Mouse (Mus musculus) heart, embryonic 13.5 days (tissue): Measurements from ENCODE around the gene Abcf2. TPM values are rescaled to one million over a fixed set of nuclear protein-coding genes. Genes with fewer than 3 reads are reported as not detected.

Source experiments
- ATAC-seq: fragments of 200-750 bp; cut with Nextera tagmentation; 2 replicates; pipeline ENCODE4 v1.8.0; 2017; ENCODE audit warnings: moderate TSS enrichment; ENCODE audit not compliant: insufficient number of reproducible peaks, low FRiP score, low TSS enrichment; ENCODE audit errors: extremely low read depth
- H3K27ac ChIP-seq: fragments of 300-500 bp; sonication (generic); replicated peaks from 2 replicates; pipeline ENCODE4 v1.5.1; 2015; ENCODE audit warnings: moderate library complexity, mild to moderate bottlenecking, inconsistent platforms
- H3K27me3 ChIP-seq: fragments of 300-500 bp; sonication (generic); replicated peaks from 2 replicates; pipeline ENCODE4 v1.6.1; 2015; ENCODE audit warnings: mild to moderate bottlenecking, inconsistent platforms
- H3K36me3 ChIP-seq: fragments of 300-500 bp; sonication (generic); 2 replicates; pipeline ENCODE4 v1.6.1; 2015; ENCODE audit warnings: mild to moderate bottlenecking, inconsistent platforms
- H3K4me1 ChIP-seq: fragments of 300-500 bp; sonication (generic); 2 replicates; pipeline ENCODE4 v1.6.1; 2015; ENCODE audit warnings: inconsistent platforms
- H3K4me2 ChIP-seq: fragments of 300-500 bp; sonication (generic); 2 replicates; pipeline ENCODE4 v1.6.1; 2015; ENCODE audit warnings: inconsistent platforms, mild to moderate bottlenecking, moderate library complexity
- H3K4me3 ChIP-seq: fragments of 300-500 bp; sonication (generic); 2 replicates; pipeline ENCODE4 v1.5.1; 2015; ENCODE audit warnings: moderate library complexity, mild to moderate bottlenecking, inconsistent platforms
- H3K9ac ChIP-seq: fragments of 300-500 bp; sonication (generic); 2 replicates; pipeline ENCODE4 v1.6.1; 2015; ENCODE audit warnings: inconsistent platforms, mild to moderate bottlenecking, moderate library complexity
- H3K9me3 ChIP-seq: fragments of 300-500 bp; sonication (generic); 2 replicates; pipeline ENCODE4 v1.6.1; 2016; ENCODE audit warnings: inconsistent platforms
- WGBS: fragments of 180-500 bp; shearing (Covaris S2); methylation state at CpG from one replicate; pipeline ENCODE4 v1.1.7; 2015; ENCODE audit warnings: mixed read lengths; 5-methylcytosine and 5-hydroxymethylcytosine counted together
- microRNA counts: library from miRNA; unstranded; fragments of <30 nt; microRNA quantifications from one replicate; lab custom pipeline; 2016
- microRNA-seq: library from miRNA; unstranded; fragments of <30 nt; microRNA quantifications from one replicate; pipeline ENCODE4, GENCODE M21; 2016
- polyA plus RNA-seq: library from polyadenylated mRNA; unstranded; fragments of >200 nt; fragmentation: Nextera tagmentation; extraction: Ambion mirVana; gene quantifications from 2 replicates; pipeline ENCODE4 v1.2.1, GENCODE M21; 2015

Abcf2 gene
- polyA plus RNA-seq, 1 experiment from 2014 or later = 66.7 TPM

DNA sequence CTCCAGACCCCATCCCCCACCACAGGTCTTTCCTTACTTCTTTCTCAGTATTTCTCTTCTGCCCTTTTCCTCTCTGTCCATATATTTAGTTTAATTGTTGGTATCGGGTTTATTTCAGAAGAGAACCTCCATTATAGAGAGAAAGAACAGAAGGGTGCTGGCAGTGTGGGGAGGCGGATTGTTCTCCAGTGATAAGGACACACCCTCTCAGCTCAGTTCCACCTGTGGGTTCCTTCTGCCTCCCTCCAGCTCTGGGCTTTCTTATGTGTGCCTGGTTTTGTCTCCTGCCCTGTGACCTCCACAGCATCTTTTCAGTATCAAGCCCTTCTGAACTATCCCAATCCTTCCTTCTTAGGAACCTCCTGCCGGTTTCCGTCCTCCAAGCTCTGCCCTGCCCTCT lies 52.7 kb downstream of the Abcf2 start:
- peaks cover 95% of the 10 kb centered on the region for H3K27me3 ChIP-seq
- no peak overlapping the region for H3K4me2 ChIP-seq
- 16% methylated on average over 4 of the region's 4 CpGs for WGBS
- H3K4me3 ChIP-seq = no peak overlapping the region
- no peak for ATAC-seq
- H3K27ac ChIP-seq = no peak overlapping the region
- H3K4me1 ChIP-seq = peaks cover 15% of the 10 kb centered on the region
- H3K9ac ChIP-seq = no peak overlapping the region
- H3K9me3 ChIP-seq = no peaks in the 10 kb centered on the region
- no peaks in the 10 kb centered on the region for H3K36me3 ChIP-seq

DNA sequence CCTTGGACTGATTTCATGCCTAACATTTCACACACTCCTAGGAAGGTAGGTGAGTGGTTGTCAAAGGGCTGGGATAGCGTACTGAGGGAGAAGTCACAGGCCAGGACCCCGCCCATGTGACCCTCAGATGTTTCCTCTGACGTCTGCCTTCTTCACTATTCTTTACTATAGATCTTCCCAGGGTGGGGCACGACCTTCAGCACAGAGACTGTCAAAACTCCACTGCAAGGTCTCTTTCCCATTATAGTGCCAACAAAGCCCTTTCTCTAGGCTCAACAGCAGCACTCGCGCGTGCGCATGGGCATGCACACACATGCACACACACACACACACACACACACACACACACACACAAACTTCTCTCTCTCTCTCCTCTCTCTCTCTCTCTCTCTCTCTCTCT lies 53.5 kb downstream of the Abcf2 start:
- peaks cover 95% of the 10 kb centered on the region for H3K27me3 ChIP-seq
- no peaks in the 10 kb centered on the region for H3K9me3 ChIP-seq
- no peak overlapping the region for H3K4me2 ChIP-seq
- H3K4me3 ChIP-seq = no peak overlapping the region
- no peaks in the 10 kb centered on the region for H3K36me3 ChIP-seq
- no peak for ATAC-seq
- 55% methylated on average over 8 of the region's 8 CpGs for WGBS
- no peak overlapping the region for H3K9ac ChIP-seq
- H3K4me1 ChIP-seq = peaks cover 15% of the 10 kb centered on the region
- H3K27ac ChIP-seq = no peak overlapping the region

DNA sequence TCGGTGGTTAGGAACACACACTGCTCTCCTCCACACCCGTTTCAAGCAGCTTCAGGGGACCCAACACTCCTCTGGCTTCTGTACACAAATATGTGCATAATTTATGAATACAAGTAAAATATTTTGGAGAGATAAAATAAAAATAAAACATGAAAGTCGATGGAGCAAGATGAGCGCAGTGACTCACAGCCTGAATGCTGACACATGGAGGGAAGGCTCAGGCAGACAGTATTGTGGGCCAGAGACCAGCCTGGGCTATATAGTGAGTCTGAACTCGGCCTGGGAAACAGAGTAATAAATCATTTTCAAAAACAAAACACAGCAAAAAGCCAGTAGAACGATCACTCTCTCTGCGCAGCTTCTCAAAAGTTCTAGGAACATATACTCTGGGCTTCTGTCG lies 55.9 kb downstream of the Abcf2 start:
- WGBS = 58% methylated on average over 8 of the region's 8 CpGs
- no peak overlapping the region for H3K4me3 ChIP-seq
- no peak overlapping the region for H3K4me2 ChIP-seq
- no peak overlapping the region for H3K27ac ChIP-seq
- no peaks in the 10 kb centered on the region for H3K9me3 ChIP-seq
- H3K9ac ChIP-seq = no peak overlapping the region
- H3K36me3 ChIP-seq = no peaks in the 10 kb centered on the region
- H3K27me3 ChIP-seq = peaks cover 93% of the 10 kb centered on the region
- ATAC-seq = no peak
- H3K4me1 ChIP-seq = peaks cover 6% of the 10 kb centered on the region

MicroRNAs encoded within 50 kb of the gene (microRNA counts, 519-probe panel; counts per million panel counts)
- microRNA mmu-miR-671-3p (lab: Ali Mortazavi, UCI) (209 counts per million, percentile 61 among the panel's probes with 10 or more counts), microRNA mmu-miR-671-5p (lab: Ali Mortazavi, UCI) (209 counts per million, percentile 61 among the panel's probes with 10 or more counts)

Small RNA genes within 50 kb of the gene (microRNA-seq; reads per million reads assigned to microRNA genes)
- 453 reads per million, percentile 73 among the genes with 10 or more reads in this experiment for gene Mir671

Other genes starting within 250 kb of the Abcf2 start
- gene Kcnh2, start 225.9 kb downstream of the Abcf2 start, polyA plus RNA-seq = 24.4 and 26.2 TPM in 2 replicates
- gene Nos3, start 212.7 kb downstream of the Abcf2 start, polyA plus RNA-seq = 34.0 and 35.0 TPM in 2 replicates
- gene Atg9b, start 185.3 kb downstream of the Abcf2 start, polyA plus RNA-seq = 0.87 and 1.4 TPM in 2 replicates
- gene Abcb8, start 183.8 kb downstream of the Abcf2 start, polyA plus RNA-seq = 62.0 and 63.4 TPM in 2 replicates
- gene Asic3, start 164.1 kb downstream of the Abcf2 start, polyA plus RNA-seq = 0.25 TPM in 1 of 2 replicates, not detected in the other
- gene Cdk5, start 153.9 kb downstream of the Abcf2 start, polyA plus RNA-seq = 25.8 and 28.7 TPM in 2 replicates
- gene Slc4a2, start 153.6 kb downstream of the Abcf2 start, polyA plus RNA-seq = 26.9 and 29.3 TPM in 2 replicates
- gene Fastk, start 132.2 kb downstream of the Abcf2 start, polyA plus RNA-seq = 163 and 164 TPM in 2 replicates
- gene Tmub1, start 129.6 kb downstream of the Abcf2 start, polyA plus RNA-seq = 16.2 and 19.9 TPM in 2 replicates
- 14.4 and 16.5 TPM in 2 replicates for gene Agap3, start 125.3 kb downstream of the Abcf2 start, polyA plus RNA-seq
- gene Gbx1, start 50.3 kb downstream of the Abcf2 start, polyA plus RNA-seq = 0.05 TPM in 1 of 2 replicates, not detected in the other
- gene Asb10, start 36.5 kb downstream of the Abcf2 start, polyA plus RNA-seq = 4.1 TPM in 2 replicates
- gene 4931409K22Rik, start 20.7 kb downstream of the Abcf2 start, polyA plus RNA-seq = 0.08 and 0.11 TPM in 2 replicates
- gene Chpf2, start 9.3 kb upstream of the Abcf2 start, polyA plus RNA-seq = 16.1 and 16.6 TPM in 2 replicates
- gene Smarcd3, start 46.9 kb upstream of the Abcf2 start, polyA plus RNA-seq = 54.5 and 58.5 TPM in 2 replicates
- gene Nub1, start 108.1 kb upstream of the Abcf2 start, polyA plus RNA-seq = 24.7 and 25.2 TPM in 2 replicates
- gene Wdr86, start 153.3 kb upstream of the Abcf2 start, polyA plus RNA-seq = 7.7 and 7.9 TPM in 2 replicates
- gene Crygn, start 180.5 kb upstream of the Abcf2 start, polyA plus RNA-seq = 1.9 and 3.0 TPM in 2 replicates